Mouse (Mus musculus) testis, adult 2 months (tissue): ENCODE results near the gene Prps1.

Source experiments
- CTCF ChIP-seq: fragments of 200-500 bp; IDR thresholded peaks from 2 replicates; pipeline ENCODE4 v1.5.1; 2012; ENCODE audit warnings: low read depth, mild to moderate bottlenecking, inconsistent platforms, low read length, moderate library complexity; ENCODE audit not compliant: control insufficient read depth, insufficient read depth, insufficient replicate concordance
- POLR2A ChIP-seq: fragments of 200-500 bp; IDR thresholded peaks from 2 replicates; pipeline ENCODE4 v1.6.1; 2012; ENCODE audit warnings: low read depth, mild to moderate bottlenecking, inconsistent platforms, low read length, moderate library complexity; ENCODE audit not compliant: control insufficient read depth

DNA sequence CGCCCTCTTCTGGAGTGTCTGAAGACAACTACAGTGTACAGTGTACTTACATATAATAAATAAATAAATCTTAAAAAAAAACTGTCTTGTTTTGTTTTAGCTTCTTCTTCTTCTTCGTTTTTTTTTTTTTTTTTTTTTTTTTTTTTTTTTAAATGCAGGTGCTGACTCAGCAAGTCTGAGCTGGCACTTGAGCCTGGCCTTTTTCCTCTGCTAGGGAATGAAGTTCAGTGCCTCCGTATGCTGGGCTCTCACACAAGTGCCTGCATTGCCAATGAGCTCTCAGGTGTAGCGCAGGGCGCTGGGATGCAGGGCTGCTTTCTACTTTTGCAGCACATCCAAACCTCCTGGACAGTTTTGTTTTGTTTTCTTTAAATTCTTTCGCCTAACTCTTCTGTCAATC, 53.4 kb downstream of the Prps1 start:
- TF ChIP-seq POLR2A (no peak), CTCF (no peak)
